Mouse (Mus musculus): ENCODE data around the gene Dnajc11. TPM values are rescaled to one million over a fixed set of nuclear protein-coding genes. Genes with fewer than 3 reads are reported as not detected.
A peak's percentile ranks its signal among the peaks of the same experiment; 100 is the strongest.

The Dnajc11 gene
- total RNA-seq, 2 experiments from 2014 or later: 96.2 to 99.0 TPM

GRCm38 (mm10) chr4:151932576-151933504, 651 bp upstream of the Dnajc11 start:
- DNase-seq: no peak

GRCm38 (mm10) chr4:151934215-151934572, 703 bp downstream of the Dnajc11 start:
- DNase-seq: peak; percentile 16

GRCm38 (mm10) chr4:151937441-151937840, 4.0 kb downstream of the Dnajc11 start:
- no peak for DNase-seq

- DNase-seq: no peak
Measured at GRCm38 (mm10) chr4:151938089-151938488, 4.6 kb downstream of the Dnajc11 start.

GRCm38 (mm10) chr4:151946211-151946610, 12.7 kb downstream of the Dnajc11 start:
- no peak for DNase-seq

GRCm38 (mm10) chr4:151948497-151949471, 15.3 kb downstream of the Dnajc11 start:
- DNase-seq: peak; percentile 47

- DNase-seq: no peak
Measured at GRCm38 (mm10) chr4:151953209-151953608, 19.7 kb downstream of the Dnajc11 start.

GRCm38 (mm10) chr4:151955791-151956190, 22.3 kb downstream of the Dnajc11 start:
- no peak for DNase-seq

GRCm38 (mm10) chr4:151957584-151958315, 24.3 kb downstream of the Dnajc11 start:
- no peak for DNase-seq

GRCm38 (mm10) chr4:151959849-151960512, 26.5 kb downstream of the Dnajc11 start:
- DNase-seq: no peak

- no peak for DNase-seq
Measured at GRCm38 (mm10) chr4:151960513-151960854, 27.0 kb downstream of the Dnajc11 start.

GRCm38 (mm10) chr4:151962817-151963216, 29.3 kb downstream of the Dnajc11 start:
- no peak for DNase-seq

GRCm38 (mm10) chr4:151968204-151968921, 34.9 kb downstream of the Dnajc11 start:
- no peak for DNase-seq

GRCm38 (mm10) chr4:151972221-151972967, 38.9 kb downstream of the Dnajc11 start:
- peak; percentile 60 for DNase-seq

- DNase-seq: peak; percentile 64
Measured at GRCm38 (mm10) chr4:151975441-151975840, 42.0 kb downstream of the Dnajc11 start.

GRCm38 (mm10) chr4:151977748-151978147, 44.3 kb downstream of the Dnajc11 start:
- peak; percentile 93 for DNase-seq

- DNase-seq: no peak
Measured at GRCm38 (mm10) chr4:151980699-151981098, 47.2 kb downstream of the Dnajc11 start.

- peak; percentile 90 for DNase-seq
Measured at GRCm38 (mm10) chr4:151981363-151981762, 47.9 kb downstream of the Dnajc11 start.

- DNase-seq: no peak
Measured at GRCm38 (mm10) chr4:151983043-151983442, 49.6 kb downstream of the Dnajc11 start.

GRCm38 (mm10) chr4:151983560-151983959, 50.1 kb downstream of the Dnajc11 start:
- no peak for DNase-seq
